Mouse (Mus musculus) C2C12 (cell line): ENCODE data around the gene Uspl1. TPM values are rescaled to one million over a fixed set of nuclear protein-coding genes. Genes with fewer than 3 reads are reported as not detected.

Source experiments
- H3K27me3 ChIP-seq: one replicate; pipeline ENCODE4 v1.6.1; 2011; ENCODE audit not compliant: control insufficient read depth, insufficient read depth, insufficient read length
- H3K36me3 ChIP-seq: one replicate; pipeline ENCODE4 v1.6.1; 2011; ENCODE audit not compliant: control insufficient read depth, insufficient read depth
- H3K4me3 ChIP-seq: one replicate; pipeline ENCODE4 v1.5.1; 2011; ENCODE audit warnings: mild to moderate bottlenecking, control low read depth; ENCODE audit not compliant: poor library complexity, insufficient read depth, severe bottlenecking
- H3K79me2 ChIP-seq: one replicate; pipeline ENCODE4 v1.6.1; 2011; ENCODE audit not compliant: control insufficient read depth, insufficient read depth
- H3K79me3 ChIP-seq: one replicate; pipeline ENCODE4 v1.6.1; 2011; ENCODE audit warnings: low read depth, control low read depth
- H3ac ChIP-seq: one replicate; pipeline ENCODE3; 2011; ENCODE audit warnings: low read depth; ENCODE audit not compliant: control insufficient read depth, insufficient read length
- CEBPB ChIP-seq: IDR thresholded peaks from one replicate; pipeline ENCODE4 v1.6.1; 2011; ENCODE audit warnings: low read depth, mild to moderate bottlenecking, control low read depth, moderate library complexity
- CTCF ChIP-seq: IDR thresholded peaks from one replicate; pipeline ENCODE4 v1.5.1; 2011; ENCODE audit not compliant: control insufficient read depth, insufficient read depth, insufficient read length
- FOSL1 ChIP-seq: IDR thresholded peaks from one replicate; pipeline ENCODE4 v1.8.0; 2011; ENCODE audit warnings: mild to moderate bottlenecking, low read length; ENCODE audit not compliant: poor library complexity, insufficient read depth, severe bottlenecking
- MAX ChIP-seq: IDR thresholded peaks from one replicate; pipeline ENCODE4 v1.6.1; 2011; ENCODE audit warnings: mild to moderate bottlenecking, control low read depth
- MYOD1 ChIP-seq: IDR thresholded peaks from one replicate; pipeline ENCODE4 v1.6.1; 2011; ENCODE audit warnings: low read depth; ENCODE audit not compliant: control insufficient read depth, insufficient read length
- MYOG ChIP-seq: IDR thresholded peaks from one replicate; pipeline ENCODE4 v1.6.1; 2011; ENCODE audit not compliant: control insufficient read depth, insufficient read length; ENCODE audit errors: extremely low read depth
- USF1 ChIP-seq: IDR thresholded peaks from one replicate; pipeline ENCODE4 v1.6.1; 2011; ENCODE audit warnings: low read depth, mild to moderate bottlenecking, control low read depth, moderate library complexity
- polyA plus RNA-seq: library from polyadenylated mRNA; unstranded; fragments of >200 nt; fragmentation: generic; extraction: Trizol; gene quantifications from one replicate; pipeline ENCODE4 v1.2.1, GENCODE M21; 2012; ENCODE audit warnings: missing spikeins

Uspl1 gene
- polyA plus RNA-seq, 1 experiment, result 17.8 TPM

DNA sequence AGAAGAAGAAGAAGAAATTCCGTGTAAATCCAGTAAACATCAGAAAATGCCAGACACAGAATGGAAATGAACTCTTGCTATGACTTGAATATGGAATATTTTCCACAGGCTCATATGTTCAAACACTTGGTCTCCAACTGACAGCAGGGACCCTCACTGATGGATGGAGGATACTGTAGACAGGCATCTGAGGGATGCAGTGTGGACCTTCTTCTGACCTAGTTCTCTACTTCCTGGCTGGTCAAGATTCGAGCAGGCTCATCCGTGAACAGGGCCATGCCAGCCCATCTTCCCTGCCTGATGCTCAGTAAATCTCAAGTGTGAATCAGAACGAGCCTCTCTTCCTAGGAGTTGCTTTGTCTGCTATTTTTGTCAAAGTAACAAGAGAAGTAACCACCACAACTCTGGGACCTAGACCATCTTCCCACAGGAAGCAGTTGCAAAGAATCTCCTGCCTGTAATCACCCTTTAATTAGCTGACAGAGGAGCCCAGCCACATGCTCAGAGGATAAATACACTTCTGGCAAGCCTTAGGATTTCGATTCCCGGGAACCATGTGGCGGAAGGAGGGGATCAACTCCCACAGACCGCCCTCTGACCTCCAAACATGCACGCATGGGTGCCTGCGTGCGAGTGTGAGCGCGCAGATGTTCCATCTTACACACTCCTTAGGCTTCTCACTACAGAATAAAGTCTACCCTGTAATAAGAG, 31.9 kb upstream of the Uspl1 start:
- TF ChIP-seq CEBPB (no peak), MYOD1 (no peak), USF1 (no peak), FOSL1 (no peak), CTCF (no peak), MAX (no peak), MYOG (no peak)
- Histone ChIP-seq H3K79me2 (no peaks in the 10 kb centered on the region), H3K36me3 (no peaks in the 10 kb centered on the region), H3K27me3 (no peaks in the 10 kb centered on the region), H3K79me3 (no peaks in the 10 kb centered on the region), H3K4me3 (no peak overlapping the region), H3ac (no peak overlapping the region)

DNA sequence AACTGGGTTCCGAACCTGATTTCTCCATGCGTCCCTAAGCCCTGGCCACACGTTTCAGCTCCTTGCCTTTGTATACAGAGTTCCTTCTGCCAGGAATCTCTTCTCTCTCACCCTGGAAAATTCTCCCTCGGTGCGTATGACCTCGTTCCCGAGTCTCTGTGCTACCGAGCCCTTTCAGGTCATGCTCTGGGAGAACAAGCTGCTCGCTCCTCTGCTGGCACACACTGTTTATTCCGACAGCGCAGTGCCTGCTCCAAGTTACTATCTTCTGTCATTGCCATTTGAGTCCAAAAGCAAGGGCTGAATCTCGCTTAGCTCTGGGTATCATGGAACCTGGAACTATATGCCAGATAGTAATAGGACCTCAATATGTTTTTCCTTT, 31.4 kb upstream of the Uspl1 start:
- Histone ChIP-seq H3K4me3 (no peak overlapping the region), H3ac (no peak overlapping the region), H3K36me3 (no peaks in the 10 kb centered on the region), H3K79me3 (no peaks in the 10 kb centered on the region), H3K79me2 (no peaks in the 10 kb centered on the region), H3K27me3 (no peaks in the 10 kb centered on the region)
- TF ChIP-seq CEBPB (no peak), USF1 (no peak), CTCF (no peak), FOSL1 (no peak), MAX (no peak), MYOD1 (no peak), MYOG (no peak)

DNA sequence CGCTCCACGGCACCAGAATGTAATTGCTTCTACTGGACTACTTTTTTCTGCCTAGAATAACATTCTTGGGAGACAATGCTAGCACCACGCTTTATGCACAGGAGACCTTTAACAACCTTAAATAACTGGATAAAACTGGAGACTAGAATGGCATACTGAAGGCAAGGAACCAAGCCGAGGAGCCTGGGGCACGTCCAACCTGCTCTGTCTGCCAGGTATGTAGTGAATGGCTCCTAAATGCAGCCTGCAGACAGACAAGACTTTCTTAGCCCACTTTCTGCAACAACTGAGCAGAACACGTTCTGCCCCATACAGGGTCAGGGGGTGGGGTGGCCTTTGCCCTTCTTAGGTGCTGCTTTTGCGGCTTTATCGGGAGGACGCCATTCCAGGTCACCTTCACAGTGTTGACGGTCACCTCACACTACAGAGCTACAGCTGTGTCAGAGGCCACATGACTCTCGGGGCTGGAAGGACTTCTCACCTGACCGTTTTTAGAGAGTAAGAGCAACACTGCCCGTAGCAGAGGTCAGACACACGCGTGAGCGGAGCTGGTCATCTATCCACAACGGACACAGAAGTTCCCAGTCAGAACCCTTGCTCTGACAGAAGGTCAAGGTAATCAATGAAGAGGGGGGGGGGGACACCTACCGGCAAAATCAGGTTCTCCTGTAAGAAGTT, 27.1 kb upstream of the Uspl1 start:
- no peak overlapping the region for H3K4me3 ChIP-seq
- H3K79me2 ChIP-seq, result no peaks in the 10 kb centered on the region
- no peak for TF ChIP-seq CEBPB
- TF ChIP-seq CTCF, result no peak
- TF ChIP-seq FOSL1, result no peak
- no peak for TF ChIP-seq MYOD1
- TF ChIP-seq MYOG, result no peak
- no peak for TF ChIP-seq USF1
- no peak for TF ChIP-seq MAX
- H3K27me3 ChIP-seq, result no peaks in the 10 kb centered on the region
- no peaks in the 10 kb centered on the region for H3K36me3 ChIP-seq
- no peak overlapping the region for H3ac ChIP-seq
- H3K79me3 ChIP-seq, result no peaks in the 10 kb centered on the region

DNA sequence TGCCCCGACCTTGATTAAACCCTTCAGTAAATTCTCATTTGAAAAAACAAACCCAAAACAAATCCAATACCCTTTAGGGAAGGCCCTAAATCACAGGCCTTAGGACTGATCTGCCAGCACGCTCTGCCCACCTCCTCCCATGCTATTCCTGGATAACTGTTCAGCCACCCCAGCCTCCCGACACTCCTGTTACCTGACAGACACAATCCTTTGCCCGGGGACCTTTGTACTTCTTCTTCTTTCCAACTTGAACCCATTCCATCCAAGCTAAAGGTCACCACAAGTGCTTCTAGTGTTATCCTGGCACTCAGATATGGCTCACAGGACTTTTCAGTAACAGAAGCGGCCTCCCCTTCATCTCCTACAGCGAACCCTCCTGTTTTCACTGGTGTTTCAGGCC, 25.1 kb upstream of the Uspl1 start:
- Histone ChIP-seq H3K27me3 (no peaks in the 10 kb centered on the region), H3K79me3 (no peaks in the 10 kb centered on the region)

DNA sequence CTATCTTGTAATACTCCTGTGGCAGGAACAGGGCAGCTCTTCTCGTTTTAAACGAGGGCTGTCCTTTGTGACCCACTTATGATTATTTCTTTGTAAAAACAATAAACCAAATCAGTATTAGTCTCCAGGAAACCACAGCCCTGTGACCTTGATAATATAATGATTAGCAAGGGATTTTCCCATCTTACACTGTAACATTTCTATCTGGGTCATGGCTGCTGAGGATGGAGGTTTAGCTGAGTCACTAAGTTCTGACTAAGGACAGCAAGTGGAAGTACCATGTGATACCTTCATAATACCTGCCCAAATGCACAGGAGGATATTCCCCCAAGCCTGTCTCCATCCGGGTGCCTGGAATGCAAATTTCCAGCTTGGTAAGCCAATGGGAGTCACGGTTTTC, 23.7 kb upstream of the Uspl1 start:
- Histone ChIP-seq H3K79me3 (no peaks in the 10 kb centered on the region), H3K4me3 (no peak overlapping the region), H3K36me3 (no peaks in the 10 kb centered on the region), H3K27me3 (no peaks in the 10 kb centered on the region), H3ac (no peak overlapping the region), H3K79me2 (no peaks in the 10 kb centered on the region)
- no peak for TF ChIP-seq CEBPB
- TF ChIP-seq MYOD1, result no peak
- no peak for TF ChIP-seq MAX
- TF ChIP-seq MYOG, result no peak
- TF ChIP-seq FOSL1, result no peak
- TF ChIP-seq CTCF, result no peak
- no peak for TF ChIP-seq USF1

More for the DNA sequence above, 25.1 kb upstream of the Uspl1 start:
- no peaks in the 10 kb centered on the region for H3K36me3 ChIP-seq
- H3ac ChIP-seq, result no peak overlapping the region
- TF ChIP-seq CEBPB (no peak), MYOD1 (no peak)
- H3K4me3 ChIP-seq, result no peak overlapping the region
- no peaks in the 10 kb centered on the region for H3K79me2 ChIP-seq

DNA sequence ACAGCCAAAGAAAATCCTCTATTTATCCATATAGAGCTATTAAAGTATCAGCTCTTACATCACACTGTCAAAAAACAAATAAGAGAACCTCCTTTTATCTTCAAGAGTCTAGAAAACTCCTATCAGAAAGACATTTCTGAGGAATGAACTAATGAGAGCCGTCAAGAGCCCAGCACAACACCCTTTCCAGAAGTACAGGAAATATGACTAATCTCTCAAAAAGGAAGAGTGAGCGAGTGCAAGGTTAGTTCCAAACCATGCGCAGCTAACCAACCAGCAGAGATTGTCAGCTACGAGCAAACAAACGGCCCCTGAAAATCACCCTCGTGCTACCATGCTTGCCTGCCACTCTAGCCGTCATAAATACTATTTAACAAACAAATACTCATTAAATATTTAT, 21.3 kb upstream of the Uspl1 start:
- Histone ChIP-seq H3K27me3 (no peaks in the 10 kb centered on the region), H3ac (no peak overlapping the region), H3K4me3 (no peak overlapping the region), H3K79me3 (no peaks in the 10 kb centered on the region), H3K79me2 (no peaks in the 10 kb centered on the region), H3K36me3 (no peaks in the 10 kb centered on the region)
- TF ChIP-seq CEBPB (no peak), USF1 (no peak), MAX (no peak), CTCF (no peak), MYOG (no peak), FOSL1 (no peak), MYOD1 (no peak)
